Mouse (Mus musculus) retina, adult 2 months (tissue): Measurements from ENCODE around the gene Gria1.

Source experiments
- DNase-seq: peaks from one replicate; pipeline ENCODE4 v3.0.0-alpha.2; 2012; ENCODE audit warnings: low read depth, low spot score

The Gria1 gene

DNA sequence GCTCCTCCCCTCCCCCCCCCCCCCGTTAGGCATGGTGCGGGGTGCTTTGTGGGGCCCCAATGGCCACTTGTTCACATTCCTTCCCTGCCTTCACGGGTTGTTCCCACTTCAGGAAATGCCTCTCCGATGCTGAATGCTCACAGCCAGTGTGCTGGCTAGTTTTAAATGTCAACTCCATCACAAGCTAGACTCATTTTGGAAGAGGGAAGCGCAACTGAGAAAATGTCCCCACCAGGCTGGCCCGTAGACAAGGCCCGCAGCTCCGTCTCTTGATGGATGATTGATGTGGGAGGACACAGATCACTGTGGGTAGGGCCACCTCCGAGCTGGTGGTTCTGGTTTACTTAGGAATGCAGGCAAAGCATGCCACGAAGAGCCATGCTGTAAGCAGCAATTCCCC, 266.9 kb downstream of the Gria1 start:
- DNase-seq = no peak

- DNase-seq = no peak
These were observed 274.9 kb downstream of the Gria1 start for GRCm38 (mm10) chr11:57286119-57286518.

DNA sequence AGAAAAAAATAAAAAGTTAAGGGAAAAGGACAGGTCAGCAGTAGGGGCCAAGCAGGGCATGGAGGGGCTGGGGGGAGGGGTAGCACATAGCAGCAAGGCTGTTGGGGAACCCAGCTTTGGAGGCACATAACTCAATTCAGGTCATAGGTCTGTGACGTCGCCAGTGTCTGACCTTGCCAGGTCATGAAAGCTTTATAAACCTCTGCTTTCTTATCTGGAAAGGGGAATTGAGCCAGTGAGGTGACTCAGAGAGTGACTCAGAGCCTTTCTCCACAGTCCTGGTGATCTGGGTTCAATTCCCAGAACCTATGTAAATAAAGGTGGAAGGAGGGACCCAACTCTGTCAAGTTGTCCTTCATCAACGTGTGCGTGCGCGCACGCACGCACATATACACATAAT, 286.2 kb downstream of the Gria1 start:
- no peak for DNase-seq

DNA sequence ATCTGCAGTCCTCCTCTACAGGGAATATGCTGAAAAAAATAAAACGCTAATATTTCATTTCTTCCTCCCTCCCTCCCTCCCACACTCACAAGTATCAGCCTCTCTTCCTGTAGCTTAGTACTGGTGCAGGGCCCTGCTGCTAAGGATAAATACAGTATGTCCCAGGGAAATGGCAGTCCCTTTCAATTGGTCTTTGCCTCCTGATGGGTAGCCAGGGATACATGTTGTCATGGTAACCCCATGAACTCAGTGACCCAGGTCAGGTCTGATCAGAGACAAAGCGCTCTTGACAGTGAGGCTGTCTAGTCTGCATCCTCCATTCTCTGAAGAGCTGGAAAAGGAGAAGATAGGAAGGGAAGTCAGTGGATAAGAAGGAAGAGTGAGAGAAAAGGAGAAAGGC, 287.1 kb downstream of the Gria1 start:
- DNase-seq = no peak

DNA sequence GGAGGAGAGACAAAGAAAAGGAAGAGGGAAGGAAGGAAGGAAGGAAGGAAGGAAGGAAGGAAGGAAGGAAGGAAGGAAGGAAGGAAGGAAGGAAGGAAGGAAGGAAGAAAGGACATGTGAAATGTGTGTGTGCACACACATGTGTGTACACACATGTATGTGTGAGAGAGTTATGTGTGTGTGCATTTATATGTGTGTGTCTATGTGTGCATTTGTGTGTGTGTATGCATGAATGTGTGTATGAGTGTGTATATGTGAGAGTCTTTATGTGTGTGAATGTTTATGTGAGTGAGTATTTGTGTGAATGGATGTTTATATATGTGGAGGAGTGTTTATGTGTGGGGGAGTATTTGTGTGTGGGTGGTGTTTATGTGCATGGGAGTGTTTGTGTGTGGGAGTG, 287.5 kb downstream of the Gria1 start:
- no peak for DNase-seq

DNA sequence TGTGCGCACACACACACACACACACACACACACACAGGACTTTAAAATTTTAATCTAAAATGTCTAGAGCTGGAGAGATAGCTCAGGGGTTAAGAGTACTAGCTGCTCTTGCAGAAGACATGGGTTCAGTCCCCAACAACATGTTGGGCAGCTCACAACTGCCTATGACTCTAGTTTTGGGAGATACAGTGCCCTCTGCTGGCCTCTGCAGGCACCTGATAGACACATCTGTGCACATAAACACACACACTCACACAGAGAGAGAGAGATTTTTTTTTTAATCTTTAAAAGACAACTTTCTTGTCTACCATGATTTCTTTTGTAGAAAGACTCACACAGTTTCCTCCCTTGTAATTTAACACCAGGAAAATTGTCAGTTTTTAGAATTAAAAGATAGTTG, 292.4 kb downstream of the Gria1 start:
- DNase-seq = no peak

- DNase-seq = no peak
These were observed 294.9 kb downstream of the Gria1 start for GRCm38 (mm10) chr11:57306116-57306515.

DNA sequence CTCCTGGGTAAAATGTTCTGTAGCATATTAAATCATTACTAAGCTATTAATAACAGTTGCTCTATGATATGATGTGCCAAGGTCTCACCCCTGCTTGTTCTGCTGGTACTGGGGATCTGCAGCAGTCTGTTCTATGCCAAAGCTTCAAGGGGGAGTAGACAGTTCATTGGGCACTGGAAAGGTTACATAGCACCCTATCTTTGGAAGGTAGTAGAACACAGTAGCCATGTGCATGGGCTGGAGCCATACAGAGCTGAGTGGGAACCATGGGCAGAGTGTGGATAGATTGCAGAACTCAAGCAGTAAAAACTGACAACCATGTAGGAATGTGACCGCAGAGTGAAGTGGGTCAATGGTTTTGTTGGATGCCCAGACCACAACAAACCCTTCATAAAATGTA, 295.7 kb downstream of the Gria1 start:
- DNase-seq = no peak

DNA sequence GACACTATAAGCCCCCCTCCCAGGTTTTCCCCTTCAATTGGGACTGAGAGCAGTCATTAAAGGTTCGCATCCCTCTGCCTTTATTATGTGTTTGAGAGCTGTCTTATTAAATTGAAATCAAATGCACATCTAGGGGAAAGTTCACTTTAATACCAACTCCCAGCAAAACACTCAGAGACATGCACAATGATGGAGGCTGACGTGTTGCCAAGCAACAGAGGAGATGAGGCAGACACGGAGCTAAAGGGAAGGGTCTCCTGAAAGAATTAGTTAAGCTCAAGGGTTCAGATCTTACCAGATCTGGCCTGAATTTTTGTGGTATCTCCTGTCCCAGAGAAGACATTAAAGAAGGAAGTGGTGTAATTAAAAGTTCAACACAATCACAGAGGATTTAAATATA, 305.9 kb downstream of the Gria1 start:
- no peak for DNase-seq

GRCm38 (mm10) chr11:57317478-57317877, 306.3 kb downstream of the Gria1 start:
- DNase-seq = no peak

GRCm38 (mm10) chr11:57319374-57319773, 308.2 kb downstream of the Gria1 start:
- DNase-seq = no peak

DNA sequence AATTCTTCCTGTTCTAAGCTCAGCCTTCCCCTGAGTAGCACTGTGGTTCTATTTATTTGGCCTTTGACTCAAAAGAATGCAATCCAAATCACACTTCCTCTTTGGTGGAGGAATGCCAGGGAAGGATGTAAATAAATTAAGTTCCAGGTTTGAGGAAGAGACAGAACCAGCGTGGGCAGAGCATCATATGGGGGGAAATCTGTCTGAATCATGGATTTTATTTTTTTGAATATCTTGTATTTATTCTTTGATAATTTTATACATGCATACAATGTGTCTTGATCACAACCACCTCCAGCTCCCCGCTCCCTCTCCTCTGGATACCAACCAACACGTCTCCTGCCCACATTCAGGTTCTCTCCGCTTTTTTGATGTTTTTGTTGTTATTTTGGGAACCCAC, 312.9 kb downstream of the Gria1 start:
- DNase-seq = no peak
